Mouse (Mus musculus) cerebellum, adult 2 months (tissue): ENCODE results near the gene Sde2. TPM values are rescaled to one million over a fixed set of nuclear protein-coding genes. Genes with fewer than 3 reads are reported as not detected.
A peak's percentile ranks its signal among the peaks of the same experiment; 100 is the strongest.

Source experiments
- DNase-seq, 2 experiments: peaks; one replicate each; pipeline ENCODE4 v3.0.0; 2021
- H3K27ac ChIP-seq: fragments of 200-500 bp; 2 replicates; pipeline ENCODE4 v1.5.1; 2012; ENCODE audit warnings: low read length, control low read depth, inconsistent platforms; ENCODE audit not compliant: insufficient read depth
- H3K27me3 ChIP-seq: fragments of 200-500 bp; 2 replicates; pipeline ENCODE4 v1.6.1; 2012; ENCODE audit warnings: inconsistent platforms, mild to moderate bottlenecking, low read length, moderate library complexity; ENCODE audit not compliant: control insufficient read depth, insufficient read depth
- H3K4me1 ChIP-seq: fragments of 200-500 bp; 2 replicates; pipeline ENCODE4 v1.6.1; 2011; ENCODE audit warnings: low read length; ENCODE audit not compliant: control insufficient read depth, insufficient read depth
- H3K4me3 ChIP-seq: fragments of 200-500 bp; replicated peaks from 2 replicates; pipeline ENCODE3; 2011; ENCODE audit warnings: mild to moderate bottlenecking, low read depth, low read length, control low read depth; ENCODE audit not compliant: insufficient read depth
- CTCF ChIP-seq: fragments of 200-500 bp; IDR thresholded peaks from 2 replicates; pipeline ENCODE4 v1.5.1; 2011; ENCODE audit warnings: low read depth, mild to moderate bottlenecking, control low read depth, low read length, moderate library complexity, borderline replicate concordance; ENCODE audit not compliant: insufficient read depth
- POLR2A ChIP-seq: fragments of 200-500 bp; IDR thresholded peaks from 2 replicates; pipeline ENCODE4 v1.6.1; 2011; ENCODE audit warnings: low read length, control low read depth, borderline replicate concordance; ENCODE audit not compliant: insufficient read depth
- WGBS: fragments of 180-500 bp; shearing (Covaris S2); methylation state at CpG from one replicate; pipeline ENCODE4 v1.1.7; 2018; 5-methylcytosine and 5-hydroxymethylcytosine counted together
- polyA plus RNA-seq: library from polyadenylated mRNA; depleted of rRNA; stranded (reverse); fragments of >200 nt; gene quantifications from 2 replicates; pipeline ENCODE4 v1.2.3, GENCODE M21; 2012

Sde2 gene
- polyA plus RNA-seq, 1 experiment: 16.8 TPM

- no peaks in the 10 kb centered on the region for H3K27me3 ChIP-seq
- H3K27ac ChIP-seq: no peak overlapping the region
- no peak for TF ChIP-seq CTCF
- TF ChIP-seq POLR2A: no peak
- no peaks in the 10 kb centered on the region; the same call in 1 of the 2 replicates for H3K4me1 ChIP-seq
- no peak overlapping the region for H3K4me3 ChIP-seq
- no peak for DNase-seq
These were observed 7.8 kb downstream of the Sde2 start for GRCm38 (mm10) chr1:180858763-180859162.

- DNase-seq: no peak
- WGBS: 87% methylated on average over 6 of the region's 6 CpGs
- Histone ChIP-seq H3K4me3 (no peak overlapping the region), H3K27me3 (no peaks in the 10 kb centered on the region), H3K27ac (no peak overlapping the region), H3K4me1 (no peaks in the 10 kb centered on the region; the same call in 1 of the 2 replicates)
- no peak for TF ChIP-seq POLR2A
- TF ChIP-seq CTCF: no peak
These were observed 9.1 kb downstream of the Sde2 start for GRCm38 (mm10) chr1:180860030-180860429.

- 0% methylated on average over 1 of the region's 1 CpGs for WGBS
- DNase-seq: peak in 1 of 2 experiments; percentile 18
These were observed 12.7 kb downstream of the Sde2 start for GRCm38 (mm10) chr1:180863606-180864005.

GRCm38 (mm10) chr1:180866001-180866400 is 15.1 kb downstream of the Sde2 start:
- Histone ChIP-seq H3K4me1 (no peaks in the 10 kb centered on the region), H3K4me3 (no peak overlapping the region), H3K27ac (no peak overlapping the region), H3K27me3 (no peaks in the 10 kb centered on the region)
- DNase-seq: peak in 1 of 2 experiments; percentile 22
- TF ChIP-seq POLR2A (no peak), CTCF (no peak)
- WGBS: 80% methylated on average over 7 of the region's 7 CpGs

More at GRCm38 (mm10) chr1:180863606-180864005, 12.7 kb downstream of the Sde2 start:
- no peak overlapping the region for H3K4me3 ChIP-seq
- TF ChIP-seq CTCF (peak; percentile 58; the same call in 1 of the 2 replicates), POLR2A (no peak)
- H3K27ac ChIP-seq: no peak overlapping the region
- H3K4me1 ChIP-seq: no peaks in the 10 kb centered on the region; the same call in 1 of the 2 replicates
- no peaks in the 10 kb centered on the region for H3K27me3 ChIP-seq

- no peak for DNase-seq
- no peak overlapping the region for H3K27ac ChIP-seq
- H3K4me1 ChIP-seq: no peaks in the 10 kb centered on the region
- no peaks in the 10 kb centered on the region for H3K27me3 ChIP-seq
- TF ChIP-seq CTCF: no peak
- TF ChIP-seq POLR2A: no peak
- no peak overlapping the region for H3K4me3 ChIP-seq
- WGBS: 66% methylated on average over 13 of the region's 13 CpGs
These were observed 19.3 kb downstream of the Sde2 start for GRCm38 (mm10) chr1:180870122-180870650.

GRCm38 (mm10) chr1:180873861-180874484 is 23.0 kb downstream of the Sde2 start:
- Histone ChIP-seq H3K4me1 (no peaks in the 10 kb centered on the region), H3K27ac (no peak overlapping the region), H3K27me3 (no peaks in the 10 kb centered on the region), H3K4me3 (no peak overlapping the region)
- TF ChIP-seq POLR2A (no peak), CTCF (peak; percentile 54; the same call in 1 of the 2 replicates)
- no peak for DNase-seq
- 22% methylated on average over 9 of the region's 9 CpGs for WGBS

GRCm38 (mm10) chr1:180874615-180875014 is 23.7 kb downstream of the Sde2 start:
- 89% methylated on average over 2 of the region's 2 CpGs for WGBS
- no peak for TF ChIP-seq POLR2A
- no peak for TF ChIP-seq CTCF
- no peak for DNase-seq
- H3K4me3 ChIP-seq: no peak overlapping the region
- H3K27me3 ChIP-seq: no peaks in the 10 kb centered on the region
- H3K4me1 ChIP-seq: no peaks in the 10 kb centered on the region
- no peak overlapping the region for H3K27ac ChIP-seq

- Histone ChIP-seq H3K4me3 (no peak overlapping the region), H3K4me1 (no peaks in the 10 kb centered on the region), H3K27ac (no peak overlapping the region), H3K27me3 (no peaks in the 10 kb centered on the region)
- TF ChIP-seq POLR2A: no peak
- no peak for TF ChIP-seq CTCF
- DNase-seq: no peak
- 89% methylated on average over 9 of the region's 9 CpGs for whole genome bisulfite sequencing
These were observed 24.2 kb downstream of the Sde2 start for GRCm38 (mm10) chr1:180875126-180875525.
